Mouse (Mus musculus): ENCODE measurements at regions not wholly inside any gene's neighbourhood (a gene's known extent, or its start where the extent isn't known, plus 50 kb on each side); places are given as distances from the start of the nearest gene placed in this dataset.

GRCm38 (mm10) chr3:6106659-6107058 lies 356.1 kb downstream of the Gm8797 start:
- TF ChIP-seq HCFC1 (IDR thresholded peaks at IDR 0.05; ENCODE audit: borderline replicate concordance, insufficient read depth, low read length) (no peak), ZNF384 (IDR thresholded peaks at IDR 0.05; ENCODE audit: low read depth, low read length) (no peak), ZC3H11A (IDR thresholded peaks at IDR 0.05; ENCODE audit: borderline replicate concordance, low read depth, low read length) (0 out of 2 replicates have a peak, but pooled peaks have one; percentile 34), CHD2 (IDR thresholded peaks at IDR 0.05; ENCODE audit: low read depth, low read length) (no peak)
